Mouse (Mus musculus) spleen, adult 2 months (tissue): ENCODE results near the gene Klhdc7a.

Experiments
- CTCF ChIP-seq: fragments of 200-500 bp; IDR thresholded peaks from 2 replicates; pipeline ENCODE4 v1.5.1; 2011; ENCODE audit warnings: mild to moderate bottlenecking, inconsistent platforms; ENCODE audit not compliant: insufficient read depth, insufficient read length, insufficient replicate concordance; ENCODE audit errors: extremely low read depth
- POLR2A ChIP-seq: fragments of 200-500 bp; IDR thresholded peaks from 2 replicates; pipeline ENCODE4 v1.6.1; 2011; ENCODE audit warnings: low read depth, low read length, inconsistent platforms

- no peak for TF ChIP-seq POLR2A
- TF ChIP-seq CTCF: no peak
Observed at GRCm38 (mm10) chr4:139941831-139942230, 26.0 kb downstream of the Klhdc7a start.
